Mouse (Mus musculus) heart, adult 2 months (tissue): ENCODE measurements at regions not wholly inside any gene's neighbourhood (a gene's known extent, or its start where the extent isn't known, plus 50 kb on each side); places are given as distances from the start of the nearest gene placed in this dataset.

Source experiments
- CTCF ChIP-seq: fragments of 200-600 bp; IDR thresholded peaks from 2 replicates; pipeline ENCODE4 v1.8.1; 2022; ENCODE audit warnings: antibody characterized with exemption, mild to moderate bottlenecking, moderate library complexity
- POLR2A ChIP-seq: fragments of 200-500 bp; IDR thresholded peaks from 2 replicates; pipeline ENCODE4 v1.6.1; 2011; ENCODE audit warnings: mild to moderate bottlenecking, low read depth, low read length, control low read depth; ENCODE audit not compliant: insufficient read depth

- TF ChIP-seq CTCF (no peak), POLR2A (no peak)
Measured at GRCm38 (mm10) chr11:71855557-71855956, 105.8 kb downstream of the Wscd1 start.
